Mouse (Mus musculus): ENCODE measurements around the gene Rbm28.

DNA sequence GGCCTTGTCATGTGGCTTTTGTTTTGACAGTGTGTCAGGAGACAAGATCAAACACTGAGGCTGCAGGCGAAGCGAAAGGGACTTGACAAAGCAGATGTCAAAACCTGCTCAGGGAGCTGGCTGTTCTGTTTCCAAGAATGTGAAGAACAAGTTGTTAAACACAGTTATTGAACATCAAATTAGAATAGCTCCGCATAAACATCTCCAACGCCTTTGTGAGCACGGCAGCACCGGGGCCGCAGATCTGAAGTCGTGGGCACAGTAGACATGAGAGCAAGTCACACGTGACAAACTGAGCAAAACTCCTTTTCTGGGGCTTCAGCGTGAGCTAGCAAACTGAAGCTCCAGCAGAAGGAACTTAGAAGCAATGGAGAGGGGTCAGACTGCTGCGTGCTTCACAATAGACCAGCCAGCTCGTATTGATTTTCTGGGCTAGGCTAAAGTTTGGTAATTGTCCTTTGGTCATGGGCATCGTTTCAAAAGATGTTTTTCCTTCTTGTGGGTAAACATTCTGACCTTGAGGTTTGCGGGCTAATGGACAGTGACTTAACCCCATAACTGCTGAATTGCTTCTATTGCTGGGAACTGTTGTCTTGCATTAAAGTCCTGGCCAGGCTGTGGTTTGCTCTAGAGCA lies 65.2 kb downstream of the Rbm28 start:
- no peak for TF ChIP-seq RAD21 (IDR thresholded peaks at IDR 0.05; ENCODE audit: low read depth, low read length)
- TF ChIP-seq USF1 (IDR thresholded peaks at IDR 0.05; ENCODE audit: low read depth, low read length), result no peak
- TF ChIP-seq CTCF (conservative IDR thresholded peaks at IDR 0.05 in 1 of 2, IDR thresholded peaks at IDR 0.05 in 1 of 2; ENCODE audit: low read depth in 2 of 2, low read length in 2 of 2), result no peak
- TF ChIP-seq POLR2A (IDR thresholded peaks at IDR 0.05; ENCODE audit: low read depth, low read length), result no peak
- no peak for TF ChIP-seq MYC (IDR thresholded peaks at IDR 0.05; ENCODE audit: low read depth, low read length)
- no peak for TF ChIP-seq SMC3 (IDR thresholded peaks at IDR 0.05; ENCODE audit: low read depth, low read length)
- no peak for TF ChIP-seq EP300 (IDR thresholded peaks at IDR 0.05; ENCODE audit: low read length)
- TF ChIP-seq ETS1 (conservative IDR thresholded peaks at IDR 0.05; ENCODE audit: low read depth, low read length), result no peak
- no peak for TF ChIP-seq ZNF384 (IDR thresholded peaks at IDR 0.05; ENCODE audit: low read depth, low read length)
- TF ChIP-seq ZMIZ1 (IDR thresholded peaks at IDR 0.05; ENCODE audit: low read depth, low read length), result no peak
- no peak for TF ChIP-seq NRF1 (IDR thresholded peaks at IDR 0.05; ENCODE audit: low read depth, low read length)
- TF ChIP-seq ELF1 (IDR thresholded peaks at IDR 0.05; ENCODE audit: low read depth, low read length), result no peak
